Mouse (Mus musculus) embryonic facial prominence, embryonic 14.5 days (tissue): ENCODE data around the gene Aagab. TPM values are rescaled to one million over a fixed set of nuclear protein-coding genes. Genes with fewer than 3 reads are reported as not detected.

Experiments used
- ATAC-seq: fragments of 200-750 bp; cut with Nextera tagmentation; 2 replicates; pipeline ENCODE4 v1.8.0; 2017; ENCODE audit warnings: low read depth, moderate number of reproducible peaks, moderate TSS enrichment
- DNase-seq: peaks from one replicate; pipeline ENCODE4 v3.0.0-alpha.2; 2015; ENCODE audit warnings: low spot score
- H3K27ac ChIP-seq: fragments of 300-500 bp; sonication (generic); replicated peaks from 2 replicates; pipeline ENCODE4 v1.5.1; 2014; ENCODE audit warnings: low read depth, mild to moderate bottlenecking, low read length, moderate library complexity
- H3K27me3 ChIP-seq: fragments of 300-500 bp; sonication (generic); replicated peaks from 2 replicates; pipeline ENCODE4 v1.6.1; 2014; ENCODE audit warnings: low read length; ENCODE audit not compliant: control insufficient read depth, insufficient read depth
- H3K36me3 ChIP-seq: fragments of 300-500 bp; sonication (generic); 2 replicates; pipeline ENCODE4 v1.6.1; 2014; ENCODE audit warnings: low read length, mixed read lengths; ENCODE audit not compliant: control insufficient read depth, insufficient read depth
- H3K4me1 ChIP-seq: fragments of 300-500 bp; sonication (generic); 2 replicates; pipeline ENCODE4 v1.6.1; 2014; ENCODE audit warnings: antibody characterized with exemption, low read length; ENCODE audit not compliant: control insufficient read depth, insufficient read depth
- H3K4me2 ChIP-seq: fragments of 300-500 bp; sonication (generic); 2 replicates; pipeline ENCODE4 v1.6.1; 2014; ENCODE audit warnings: low read depth, mild to moderate bottlenecking, low read length, moderate library complexity, mixed read lengths
- H3K4me3 ChIP-seq: fragments of 300-500 bp; sonication (generic); 2 replicates; pipeline ENCODE4 v1.5.1; 2014; ENCODE audit warnings: low read depth, mild to moderate bottlenecking, low read length
- H3K9ac ChIP-seq: fragments of 300-500 bp; sonication (generic); 2 replicates; pipeline ENCODE4 v1.6.1; 2014; ENCODE audit warnings: low read depth, mild to moderate bottlenecking, low read length, moderate library complexity, mixed read lengths
- H3K9me3 ChIP-seq: fragments of 300-500 bp; sonication (generic); 2 replicates; pipeline ENCODE4 v1.6.1; 2016; ENCODE audit warnings: low read length; ENCODE audit not compliant: control insufficient read depth
- WGBS: fragments of 180-500 bp; shearing (Covaris S2); extraction: QIAGEN DNeasy Blood & Tissue Kit; methylation state at CpG from one replicate; pipeline ENCODE4 v1.1.7; 2014; 5-methylcytosine and 5-hydroxymethylcytosine counted together
- polyA plus RNA-seq: library from polyadenylated mRNA; unstranded; fragments of >200 nt; fragmentation: Nextera tagmentation; extraction: Ambion mirVana; gene quantifications from 2 replicates; pipeline ENCODE4 v1.2.1, GENCODE M21; 2014

Gene Aagab
- polyA plus RNA-seq, 1 experiment from 2014 or later, result 26.2 TPM

DNA sequence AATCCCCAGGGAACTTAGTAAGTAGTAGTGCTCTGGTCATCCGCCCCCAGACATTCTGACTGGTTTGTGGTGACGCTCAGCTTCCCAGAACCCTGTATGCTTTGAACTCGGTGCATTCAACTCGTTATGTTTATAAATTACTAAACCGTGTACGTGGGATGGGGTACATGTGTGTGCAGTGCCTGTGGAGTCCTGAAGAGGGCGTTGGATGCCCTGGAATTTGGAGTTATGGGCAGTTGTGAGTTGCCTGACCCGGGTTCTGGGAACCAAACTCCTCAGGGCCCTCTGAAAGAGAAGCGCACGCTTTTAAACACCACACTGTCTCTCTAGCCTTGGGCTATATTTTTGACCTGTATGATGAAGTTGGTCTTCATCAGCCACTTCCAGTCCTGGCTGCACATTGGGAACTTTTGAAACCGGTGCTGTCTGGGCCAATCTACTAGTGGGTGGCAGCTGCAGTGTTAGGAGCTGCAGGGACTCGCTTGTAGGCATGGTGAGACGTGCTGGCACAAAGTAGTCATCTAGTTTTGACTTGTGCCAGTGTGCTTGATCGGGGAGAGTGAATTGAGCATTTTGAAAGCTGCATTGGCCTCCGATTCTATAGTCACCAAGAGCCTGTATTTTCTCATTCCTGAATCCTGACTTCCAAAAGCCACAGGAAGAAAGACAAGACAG is 21.6 kb downstream of the Aagab start:
- Histone ChIP-seq H3K4me2 (no peak overlapping the region), H3K9ac (no peak overlapping the region), H3K9me3 (no peaks in the 10 kb centered on the region), H3K4me1 (no peaks in the 10 kb centered on the region), H3K4me3 (no peak overlapping the region), H3K27me3 (no peaks in the 10 kb centered on the region), H3K27ac (no peak overlapping the region), H3K36me3 (peaks cover 28% of the 10 kb centered on the region; the same call in 1 of the 2 replicates)
- no peak for ATAC-seq
- 79% methylated on average over 15 of the region's 15 CpGs for WGBS
- DNase-seq, result no peak

- Histone ChIP-seq H3K4me3 (no peak overlapping the region), H3K27me3 (no peaks in the 10 kb centered on the region), H3K4me2 (no peak overlapping the region), H3K27ac (no peak overlapping the region), H3K9me3 (no peaks in the 10 kb centered on the region), H3K9ac (no peak overlapping the region), H3K4me1 (no peaks in the 10 kb centered on the region), H3K36me3 (peaks cover 26% of the 10 kb centered on the region; the same call in 1 of the 2 replicates)
- no peak for DNase-seq
- WGBS, result 87% methylated on average over 9 of the region's 9 CpGs
- ATAC-seq, result no peak
These were observed 22.8 kb downstream of the Aagab start for GRCm38 (mm10) chr9:63625090-63625756.

- Histone ChIP-seq H3K4me1 (0 out of 2 replicates have a peak, but pooled peaks cover 4% of the 10 kb centered on the region), H3K27me3 (no peaks in the 10 kb centered on the region), H3K9ac (no peak overlapping the region), H3K27ac (peak overlapping the region; percentile 45; the same call in 1 of the 2 replicates), H3K36me3 (peaks cover 8% of the 10 kb centered on the region; the same call in 1 of the 2 replicates), H3K4me2 (no peak overlapping the region), H3K9me3 (no peaks in the 10 kb centered on the region), H3K4me3 (no peak overlapping the region)
- DNase-seq (no peak), ATAC-seq (no peak)
- WGBS, result 90% methylated on average over 4 of the region's 4 CpGs
These were observed 29.6 kb downstream of the Aagab start for GRCm38 (mm10) chr9:63632045-63632444.

GRCm38 (mm10) chr9:63632924-63633323 is 30.5 kb downstream of the Aagab start:
- Histone ChIP-seq H3K4me1 (0 out of 2 replicates have a peak, but pooled peaks cover 4% of the 10 kb centered on the region), H3K27me3 (no peaks in the 10 kb centered on the region), H3K9me3 (no peaks in the 10 kb centered on the region), H3K27ac (peak overlapping the region; percentile 45), H3K4me3 (no peak overlapping the region), H3K36me3 (peaks cover 10% of the 10 kb centered on the region; the same call in 1 of the 2 replicates), H3K9ac (no peak overlapping the region), H3K4me2 (no peak overlapping the region)
- no peak for ATAC-seq
- WGBS, result 48% methylated on average over 11 of the region's 11 CpGs
- peak; percentile 48 for DNase-seq

DNA sequence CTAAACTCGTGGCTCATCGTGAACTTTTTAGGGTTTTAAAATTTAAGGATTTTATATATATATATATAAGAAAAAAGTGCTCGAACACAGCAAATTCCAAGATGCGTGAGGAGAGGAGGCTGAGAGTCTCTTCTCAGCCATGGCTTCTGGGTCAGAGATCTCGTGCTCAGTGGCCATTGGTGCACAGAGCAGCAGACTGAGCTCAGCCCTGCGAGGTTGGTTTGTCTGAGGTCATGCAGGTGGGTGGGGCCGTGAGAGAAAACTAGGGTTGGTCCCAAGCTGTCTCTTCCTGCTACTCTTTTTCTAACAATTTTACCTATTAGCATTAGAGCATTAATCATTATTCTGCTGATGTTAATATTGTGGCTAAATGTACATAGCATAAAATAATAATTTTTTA is 30.9 kb downstream of the Aagab start:
- DNase-seq (no peak), ATAC-seq (no peak)
- H3K4me2 ChIP-seq, result no peak overlapping the region
- WGBS, result 65% methylated on average over 7 of the region's 7 CpGs
- H3K27ac ChIP-seq, result peak overlapping the region; percentile 45
- 0 out of 2 replicates have a peak, but pooled peaks cover 4% of the 10 kb centered on the region for H3K4me1 ChIP-seq
- no peak overlapping the region for H3K9ac ChIP-seq
- peaks cover 12% of the 10 kb centered on the region; the same call in 1 of the 2 replicates for H3K36me3 ChIP-seq
- no peak overlapping the region for H3K4me3 ChIP-seq
- no peaks in the 10 kb centered on the region for H3K27me3 ChIP-seq
- H3K9me3 ChIP-seq, result no peaks in the 10 kb centered on the region

DNA sequence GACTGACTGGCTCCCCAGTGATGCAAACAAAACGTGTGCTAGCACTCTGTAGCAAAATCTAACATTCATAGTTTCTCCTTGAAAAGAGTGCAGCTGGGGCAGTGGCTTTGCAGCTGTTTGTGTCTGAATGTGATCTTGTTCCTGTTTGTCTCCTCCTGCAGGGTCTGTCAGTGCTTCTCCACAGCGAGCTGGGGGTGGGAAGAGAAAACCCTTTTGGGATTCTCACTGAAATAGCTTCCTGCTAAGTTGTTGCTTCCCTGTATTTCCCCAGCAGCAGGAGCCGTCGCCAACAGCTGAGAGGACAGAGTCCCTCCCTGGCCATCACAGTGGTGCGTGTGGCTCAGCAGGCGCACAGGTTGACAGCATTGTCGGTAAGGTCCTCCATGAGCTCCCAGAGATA is 33.7 kb downstream of the Aagab start:
- Histone ChIP-seq H3K4me1 (0 out of 2 replicates have a peak, but pooled peaks cover 4% of the 10 kb centered on the region), H3K4me2 (no peak overlapping the region), H3K4me3 (no peak overlapping the region), H3K9me3 (no peaks in the 10 kb centered on the region), H3K27me3 (no peaks in the 10 kb centered on the region), H3K27ac (no peak overlapping the region), H3K36me3 (peaks cover 17% of the 10 kb centered on the region; the same call in 1 of the 2 replicates), H3K9ac (no peak overlapping the region)
- no peak for DNase-seq
- WGBS, result 61% methylated on average over 7 of the region's 7 CpGs
- ATAC-seq, result no peak

- Histone ChIP-seq H3K36me3 (peaks cover 36% of the 10 kb centered on the region; the same call in 1 of the 2 replicates), H3K9ac (no peak overlapping the region), H3K27me3 (no peaks in the 10 kb centered on the region), H3K9me3 (no peaks in the 10 kb centered on the region), H3K27ac (no peak overlapping the region), H3K4me3 (no peak overlapping the region), H3K4me2 (no peak overlapping the region), H3K4me1 (peaks cover 2% of the 10 kb centered on the region)
- ATAC-seq (no peak), DNase-seq (no peak)
- 84% methylated on average over 4 of the region's 4 CpGs for WGBS
These were observed 39.7 kb downstream of the Aagab start for GRCm38 (mm10) chr9:63641983-63642646.

DNA sequence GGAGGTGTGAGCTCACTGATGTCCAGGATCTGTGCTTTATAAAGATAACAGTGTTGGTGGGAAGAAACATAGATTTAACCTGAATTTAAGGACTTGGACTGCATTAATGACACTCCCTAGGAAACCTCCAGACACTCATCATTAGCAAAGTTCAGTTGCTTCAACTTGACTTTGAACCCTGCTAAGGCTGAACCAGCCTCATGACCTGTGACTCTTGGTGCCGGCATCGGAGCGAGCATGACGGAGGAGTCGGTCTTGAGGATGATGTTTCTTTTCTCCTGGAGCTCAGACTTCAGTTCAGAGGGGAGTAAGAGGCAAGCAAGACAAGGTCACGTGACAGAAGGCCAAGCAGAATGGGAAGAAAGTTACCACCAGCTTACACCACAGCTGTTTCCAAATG is 41.6 kb downstream of the Aagab start:
- H3K27ac ChIP-seq, result no peak overlapping the region
- no peak for ATAC-seq
- WGBS, result 89% methylated on average over 6 of the region's 6 CpGs
- no peak for DNase-seq
- no peak overlapping the region for H3K9ac ChIP-seq
- no peak overlapping the region for H3K4me2 ChIP-seq
- H3K27me3 ChIP-seq, result no peaks in the 10 kb centered on the region
- peaks cover 12% of the 10 kb centered on the region for H3K4me1 ChIP-seq
- H3K36me3 ChIP-seq, result peaks cover 44% of the 10 kb centered on the region
- no peaks in the 10 kb centered on the region for H3K9me3 ChIP-seq
- H3K4me3 ChIP-seq, result no peak overlapping the region
